Mouse (Mus musculus) yolk sac, embryonic 10.5 days (tissue): ENCODE results near the gene Gm17359.
A peak's percentile ranks its signal among the peaks of the same experiment; 100 is the strongest.

ENCODE experiments used
- DNase-seq: peaks from one replicate; pipeline ENCODE4 v3.0.0-alpha.2; 2017; ENCODE audit warnings: low spot score

The Gm17359 gene

GRCm38 (mm10) chr3:79336044-79336766 lies at the start of gene Gm17359:
Gene Gm17359, plus strand, starts transcription at chr3:79336661.
- DNase-seq = no peak

GRCm38 (mm10) chr3:79287108-79287576 lies 49.3 kb upstream of the Gm17359 start:
- peak; percentile 94 for DNase-seq

DNA sequence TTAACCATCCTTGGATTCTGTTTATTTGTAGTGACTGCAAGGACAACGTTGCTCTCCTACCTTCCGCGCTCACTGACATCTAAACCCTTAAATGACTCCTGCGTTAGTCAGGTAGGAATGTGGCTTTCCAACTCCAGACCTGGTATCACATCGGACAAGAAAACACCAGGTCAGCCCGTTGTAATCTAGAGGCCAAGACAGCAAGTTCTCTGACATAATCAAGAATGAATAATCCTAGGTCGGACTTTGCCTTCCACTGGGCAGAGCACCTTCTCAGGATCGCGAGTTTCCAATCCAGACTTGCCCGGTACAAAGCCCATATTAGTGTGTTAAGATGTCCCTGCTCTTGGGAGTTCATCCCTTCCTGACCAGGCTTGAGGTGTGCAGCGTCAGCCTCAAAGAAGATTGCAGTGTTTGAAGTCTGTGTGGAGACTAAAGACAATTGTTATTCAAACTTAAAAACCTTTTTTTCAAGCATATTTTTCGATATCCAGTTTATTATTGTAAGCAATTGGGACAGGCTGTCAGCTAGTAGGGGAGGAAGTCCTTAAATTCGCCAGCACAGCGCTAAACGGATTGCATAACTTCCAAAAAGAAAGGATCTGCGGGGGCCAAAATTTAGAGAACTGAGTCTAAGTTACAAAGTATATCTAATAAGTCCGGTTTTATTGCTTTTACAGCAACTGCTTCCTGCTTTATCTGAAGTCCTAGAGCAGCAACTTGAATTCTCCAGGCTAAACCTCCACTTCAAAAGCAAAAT lies 48.6 kb upstream of the Gm17359 start:
- DNase-seq = peak; percentile 57

DNA sequence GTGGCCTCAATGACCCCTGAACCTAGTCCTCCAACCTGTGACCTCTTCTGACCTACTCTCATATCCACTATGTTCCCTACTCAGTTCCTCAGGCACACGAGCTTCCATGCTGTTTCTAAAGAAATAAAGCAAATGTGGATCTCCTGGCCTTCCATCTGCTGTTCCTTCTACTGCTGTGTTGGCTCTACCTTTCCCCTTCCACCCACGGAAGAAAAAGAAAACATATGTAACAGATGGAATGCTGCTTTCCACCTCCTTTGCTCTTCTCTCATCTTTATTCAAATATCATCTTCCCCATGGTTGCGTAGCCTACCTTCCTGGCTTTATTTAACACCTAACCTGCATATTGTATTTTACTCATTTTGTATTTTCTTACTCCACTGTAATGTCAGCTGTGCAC lies 47.4 kb upstream of the Gm17359 start:
- DNase-seq = no peak

GRCm38 (mm10) chr3:79293023-79293422 lies 43.4 kb upstream of the Gm17359 start:
- DNase-seq = no peak

- DNase-seq = no peak
These were observed 41.8 kb upstream of the Gm17359 start for GRCm38 (mm10) chr3:79294701-79295100.

- peak; percentile 46 for DNase-seq
These were observed 40.4 kb upstream of the Gm17359 start for GRCm38 (mm10) chr3:79296049-79296448.

DNA sequence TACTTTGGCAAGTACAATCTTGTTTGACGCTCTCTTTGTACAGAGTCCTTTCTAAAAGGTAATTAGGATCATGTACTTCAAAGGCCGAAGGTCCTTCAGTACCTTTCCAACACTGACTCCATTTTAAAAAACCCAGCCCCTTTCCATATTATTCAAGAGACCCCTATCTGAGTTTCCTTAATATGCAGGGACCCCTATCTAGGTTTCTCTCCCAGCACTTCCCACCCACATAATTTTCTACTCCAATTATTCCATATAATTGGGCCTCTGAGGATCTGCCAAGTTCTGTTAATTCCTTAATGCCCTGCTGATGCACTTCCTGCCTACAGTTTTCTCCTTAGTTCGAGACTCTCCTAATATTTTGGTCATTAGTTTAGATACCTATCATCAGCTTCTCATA lies 39.9 kb upstream of the Gm17359 start:
- DNase-seq = no peak

DNA sequence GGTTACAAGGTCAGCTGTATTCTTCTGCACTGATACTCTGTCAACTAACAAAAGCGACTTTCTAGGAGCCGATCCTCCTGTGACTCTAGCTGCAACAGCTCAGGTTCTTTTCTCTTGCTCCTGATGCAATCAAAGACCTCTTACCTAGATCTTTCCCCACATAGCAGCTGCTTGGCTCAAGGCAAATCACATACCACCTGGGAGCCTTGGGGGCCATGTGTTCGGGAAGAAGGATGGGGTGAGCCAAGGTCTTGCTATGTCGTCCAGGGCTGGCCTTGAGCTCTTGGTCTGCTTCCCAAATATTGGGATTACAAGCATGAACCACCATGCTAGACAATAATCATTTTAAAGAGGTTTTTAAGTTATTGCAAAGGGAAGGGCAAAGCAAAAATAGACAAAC lies 39.2 kb upstream of the Gm17359 start:
- no peak for DNase-seq

GRCm38 (mm10) chr3:79299401-79299800 lies 37.1 kb upstream of the Gm17359 start:
- DNase-seq = no peak

DNA sequence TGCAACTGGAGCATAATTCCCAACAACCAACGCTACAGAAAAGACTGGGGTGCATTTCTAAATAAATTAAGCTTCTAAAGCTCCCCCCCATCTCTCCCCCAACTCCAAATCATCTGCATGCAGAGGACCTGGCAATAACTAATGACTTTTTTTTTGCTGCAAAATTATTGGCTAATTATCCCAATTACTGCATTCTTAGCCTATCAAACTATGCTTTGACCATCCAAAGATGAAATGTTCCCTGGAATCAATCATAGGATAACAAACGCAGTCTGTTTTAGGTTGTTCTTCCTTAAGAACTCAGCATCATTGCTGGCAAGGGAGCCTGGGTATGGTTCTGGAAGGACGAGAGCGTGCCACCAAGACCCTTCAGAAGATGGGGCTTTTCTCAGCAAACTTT lies 27.9 kb upstream of the Gm17359 start:
- DNase-seq = no peak

- no peak for DNase-seq
These were observed 26.3 kb upstream of the Gm17359 start for GRCm38 (mm10) chr3:79310184-79310583.

GRCm38 (mm10) chr3:79311895-79312294 lies 24.6 kb upstream of the Gm17359 start:
- no peak for DNase-seq

DNA sequence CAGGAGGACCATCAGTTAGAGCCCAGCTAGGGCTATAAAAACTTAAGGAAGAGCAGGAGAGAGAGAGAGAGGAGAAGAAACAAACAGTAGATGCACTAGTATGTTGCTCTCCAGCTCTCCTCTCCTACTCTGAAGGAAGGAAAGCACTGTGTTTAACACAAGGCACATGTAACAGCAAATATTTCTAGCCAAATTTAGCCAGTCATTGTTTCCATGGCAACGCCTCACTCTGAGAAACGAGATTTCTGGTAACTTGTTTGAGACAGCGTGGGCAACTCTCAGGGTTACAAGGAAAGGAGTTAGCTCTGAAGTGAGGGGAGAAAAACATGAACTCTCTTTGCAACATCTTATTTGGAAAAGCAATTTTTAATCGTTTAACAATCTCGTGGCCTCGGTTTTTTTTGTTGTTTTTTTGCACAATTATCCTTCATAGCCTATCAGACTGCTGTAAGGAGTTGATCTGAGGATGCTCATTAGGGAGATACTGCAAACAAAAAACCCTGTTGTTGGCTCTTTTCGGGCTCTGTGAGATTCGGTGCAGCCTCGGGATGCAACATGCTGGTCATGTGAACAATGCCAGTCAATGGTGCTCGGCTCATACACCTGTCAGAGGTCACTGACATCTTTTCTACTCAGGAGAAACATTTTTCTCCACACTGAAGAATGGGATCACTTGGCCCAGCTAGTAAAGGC lies 22.3 kb upstream of the Gm17359 start:
- no peak for DNase-seq

DNA sequence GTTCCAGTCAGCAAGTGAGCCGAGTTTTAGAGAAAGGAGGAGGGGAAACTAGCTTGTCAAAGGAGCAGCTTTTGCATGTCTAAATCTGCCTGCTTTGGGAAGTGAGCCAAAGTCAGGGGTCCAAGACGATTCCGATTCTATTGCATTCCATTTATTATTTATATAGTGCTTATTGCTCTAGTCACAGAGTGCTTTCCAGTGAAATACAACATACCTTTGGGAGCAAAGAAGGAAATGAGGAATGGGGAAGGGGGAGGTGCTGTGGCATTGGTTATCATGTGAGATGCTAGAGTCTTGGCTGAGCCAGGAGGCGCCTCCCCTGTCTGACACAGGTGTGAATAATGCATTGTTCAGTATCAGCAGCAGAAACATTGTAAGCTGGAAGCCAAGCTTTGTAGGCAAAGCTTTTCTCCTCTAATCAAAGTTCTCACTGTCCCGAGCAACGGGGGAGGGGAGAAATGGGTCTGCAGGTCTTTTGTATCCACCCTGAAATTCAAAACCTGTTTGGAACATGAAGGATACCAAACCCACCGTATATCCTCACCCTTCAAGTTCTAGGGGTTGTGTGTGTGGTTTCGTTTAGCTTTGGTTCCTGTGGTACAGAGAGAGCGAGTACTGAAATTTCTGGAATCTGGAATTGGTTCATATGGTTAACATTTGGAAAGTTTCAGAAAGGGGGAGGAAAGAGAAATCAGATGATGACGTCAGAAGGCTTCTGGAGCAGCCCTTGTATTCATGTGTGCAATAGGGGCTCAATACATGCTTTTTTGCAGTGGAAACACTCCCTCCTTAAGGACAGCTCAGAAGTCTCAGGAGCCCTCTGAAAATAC lies 11.5 kb upstream of the Gm17359 start:
- DNase-seq = no peak

- DNase-seq = no peak
These were observed 6.7 kb upstream of the Gm17359 start for GRCm38 (mm10) chr3:79329691-79330315.

GRCm38 (mm10) chr3:79333051-79333450 lies 3.4 kb upstream of the Gm17359 start:
- DNase-seq = no peak

- DNase-seq = no peak
These were observed 2.7 kb upstream of the Gm17359 start for GRCm38 (mm10) chr3:79333643-79334200.

DNA sequence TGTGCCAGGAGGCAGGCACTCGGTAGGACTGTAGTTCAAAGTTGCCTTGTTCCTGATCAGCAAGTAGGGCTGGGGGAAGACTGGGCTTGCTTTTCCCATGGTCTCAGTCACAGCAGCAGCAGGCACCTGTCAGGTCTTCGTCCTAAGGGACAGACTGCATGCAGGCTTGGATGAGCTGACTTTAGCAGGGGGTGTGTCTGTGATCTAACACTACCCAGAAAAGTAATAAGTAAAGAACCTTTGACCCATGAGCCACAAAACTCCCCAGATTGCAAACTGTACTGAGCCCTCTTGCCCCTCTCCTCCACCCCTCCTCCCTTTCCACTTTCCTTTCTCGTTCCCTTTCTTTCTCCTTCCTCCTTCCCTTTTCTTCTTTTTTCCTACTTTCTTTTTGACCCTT lies 4.3 kb downstream of the Gm17359 start:
- no peak for DNase-seq

GRCm38 (mm10) chr3:79342961-79343735 lies 6.7 kb downstream of the Gm17359 start:
- no peak for DNase-seq
